Mouse (Mus musculus) heart, adult 2 months (tissue): Measurements from ENCODE around the gene Zswim1. TPM values are rescaled to one million over a fixed set of nuclear protein-coding genes. Genes with fewer than 3 reads are reported as not detected.

Source experiments
- DNase-seq, 2 experiments: peaks; one replicate each; pipeline ENCODE4 v3.0.0; 2021
- H3K27ac ChIP-seq: fragments of 200-600 bp; 2 replicates; pipeline ENCODE4 v1.8.1; 2022
- H3K27me3 ChIP-seq: fragments of 200-500 bp; 2 replicates; pipeline ENCODE4 v1.6.1; 2012; ENCODE audit warnings: mild to moderate bottlenecking, low read length, inconsistent platforms, mixed read lengths; ENCODE audit not compliant: control insufficient read depth, insufficient read depth
- H3K36me3 ChIP-seq: fragments of 200-500 bp; 2 replicates; pipeline ENCODE4 v1.6.1; 2012; ENCODE audit warnings: low read length, inconsistent platforms; ENCODE audit not compliant: control insufficient read depth, insufficient read depth
- H3K4me1 ChIP-seq: fragments of 200-500 bp; 2 replicates; pipeline ENCODE4 v1.6.1; 2011; ENCODE audit warnings: low read length; ENCODE audit not compliant: control insufficient read depth, insufficient read depth
- H3K4me3 ChIP-seq: fragments of 200-600 bp; 2 replicates; pipeline ENCODE4 v1.8.1; 2022
- H3K79me2 ChIP-seq: fragments of 200-500 bp; replicated peaks from 2 replicates; pipeline ENCODE4 v1.6.1; 2012; ENCODE audit warnings: mild to moderate bottlenecking, inconsistent platforms, low read length, moderate library complexity, mixed read lengths; ENCODE audit not compliant: control insufficient read depth, insufficient read depth
- H3K9ac ChIP-seq: fragments of 200-500 bp; 2 replicates; pipeline ENCODE4 v1.6.1; 2012; ENCODE audit warnings: low read depth, mild to moderate bottlenecking, control low read depth, inconsistent platforms, low read length, mixed read lengths
- CTCF ChIP-seq: fragments of 200-600 bp; IDR thresholded peaks from 2 replicates; pipeline ENCODE4 v1.8.1; 2022; ENCODE audit warnings: antibody characterized with exemption, mild to moderate bottlenecking, moderate library complexity
- EP300 ChIP-seq: fragments of 200-500 bp; IDR thresholded peaks from 2 replicates; pipeline ENCODE4 v1.6.1; 2011; ENCODE audit warnings: low read depth, low read length, control low read depth; ENCODE audit not compliant: insufficient read depth
- POLR2A ChIP-seq: fragments of 200-500 bp; IDR thresholded peaks from 2 replicates; pipeline ENCODE4 v1.6.1; 2011; ENCODE audit warnings: mild to moderate bottlenecking, low read depth, low read length, control low read depth; ENCODE audit not compliant: insufficient read depth
- WGBS: fragments of 180-500 bp; shearing (Covaris S2); methylation state at CpG from one replicate; pipeline ENCODE4 v1.1.7; 2018; 5-methylcytosine and 5-hydroxymethylcytosine counted together
- intact Hi-C: fragments of 180-260 bp; cut with DNase I; formaldehyde crosslinking; loops from one replicate; pipeline ENCODE4 v1.15.1; 2025
- polyA plus RNA-seq: library from polyadenylated mRNA; depleted of rRNA; stranded (reverse); fragments of >200 nt; gene quantifications from 2 replicates; pipeline ENCODE4 v1.2.3, GENCODE M21; 2012
- total RNA-seq, 2 experiments: library from RNA; stranded (reverse); gene quantifications; 2 replicates each; pipeline ENCODE4 v1.2.3; 2021

Gene Zswim1
- total and polyA plus RNA-seq, 3 experiments: 4.5 to 5.3 (median 5.1) TPM

- no peak overlapping the region for H3K27ac ChIP-seq
- no peak for DNase-seq
- intact Hi-C loops: no loop called here
- H3K4me3 ChIP-seq: no peak overlapping the region
- no peak overlapping the region for H3K9ac ChIP-seq
- H3K27me3 ChIP-seq: no peaks in the 10 kb centered on the region
- no peaks in the 10 kb centered on the region for H3K79me2 ChIP-seq
- WGBS: 89% methylated on average over 11 of the region's 11 CpGs
- H3K36me3 ChIP-seq: no peaks in the 10 kb centered on the region
- no peaks in the 10 kb centered on the region; the same call in 1 of the 2 replicates for H3K4me1 ChIP-seq
- no peak for TF ChIP-seq CTCF
- no peak for TF ChIP-seq EP300
- TF ChIP-seq POLR2A: no peak
Observed at GRCm38 (mm10) chr2:164778015-164778287, 44.5 kb upstream of the Zswim1 start.

GRCm38 (mm10) chr2:164778809-164779208 lies 43.7 kb upstream of the Zswim1 start:
- Histone ChIP-seq H3K4me3 (no peak overlapping the region), H3K27ac (no peak overlapping the region), H3K27me3 (no peaks in the 10 kb centered on the region), H3K79me2 (no peaks in the 10 kb centered on the region), H3K4me1 (no peaks in the 10 kb centered on the region; the same call in 1 of the 2 replicates), H3K36me3 (no peaks in the 10 kb centered on the region), H3K9ac (no peak overlapping the region)
- intact Hi-C loops: no loop called here
- no peak for TF ChIP-seq POLR2A
- TF ChIP-seq EP300: no peak
- no peak for TF ChIP-seq CTCF
- WGBS: 44% methylated on average over 7 of the region's 7 CpGs
- no peak for DNase-seq

- H3K27ac ChIP-seq: no peak within 1 kb of the TSS
- H3K36me3 ChIP-seq: no peaks in the 10 kb centered on the region
- H3K4me1 ChIP-seq: no peaks in the 10 kb centered on the region; the same call in 1 of the 2 replicates
- H3K79me2 ChIP-seq: no peaks in the 10 kb centered on the region
- DNase-seq: no peak
- WGBS: 71% methylated on average over 8 of the region's 8 CpGs
- no peak within 1 kb of the TSS for H3K4me3 ChIP-seq
- no peak for TF ChIP-seq CTCF
- H3K27me3 ChIP-seq: no peaks in the 10 kb centered on the region
- intact Hi-C loops: no loop called here
- no peak within 1 kb of the TSS for H3K9ac ChIP-seq
Observed at GRCm38 (mm10) chr2:164779481-164780086, 42.9 kb upstream of the Zswim1 start, which contains the start of gene Tnnc2. Tnnc2 (minus strand) TSS chr2:164779967.

GRCm38 (mm10) chr2:164781876-164782275 lies 40.6 kb upstream of the Zswim1 start:
- TF ChIP-seq POLR2A (no peak), CTCF (no peak), EP300 (no peak)
- peaks cover 7% of the 10 kb centered on the region for H3K4me1 ChIP-seq
- H3K27me3 ChIP-seq: no peaks in the 10 kb centered on the region
- no peak overlapping the region for H3K27ac ChIP-seq
- no peak overlapping the region for H3K9ac ChIP-seq
- no peaks in the 10 kb centered on the region for H3K79me2 ChIP-seq
- 66% methylated on average over 4 of the region's 4 CpGs for WGBS
- no peaks in the 10 kb centered on the region for H3K36me3 ChIP-seq
- DNase-seq: no peak
- intact Hi-C loops: no loop called here
- no peak overlapping the region for H3K4me3 ChIP-seq

GRCm38 (mm10) chr2:164783926-164784581 lies 38.4 kb upstream of the Zswim1 start:
- peak; percentile 53 for TF ChIP-seq CTCF
- no peak for TF ChIP-seq POLR2A
- TF ChIP-seq EP300: no peak
- Histone ChIP-seq H3K4me1 (peaks cover 12% of the 10 kb centered on the region), H3K27me3 (no peaks in the 10 kb centered on the region), H3K9ac (no peak overlapping the region), H3K36me3 (peaks cover 3% of the 10 kb centered on the region; the same call in 1 of the 2 replicates), H3K27ac (no peak overlapping the region), H3K4me3 (no peak overlapping the region), H3K79me2 (no peaks in the 10 kb centered on the region)
- intact Hi-C loops: no loop called here
- no peak for DNase-seq
- WGBS: 80% methylated on average over 7 of the region's 7 CpGs

- Histone ChIP-seq H3K36me3 (peaks cover 3% of the 10 kb centered on the region; the same call in 1 of the 2 replicates), H3K79me2 (no peaks in the 10 kb centered on the region), H3K27ac (peak overlapping the region; percentile 94), H3K9ac (peak overlapping the region; percentile 97), H3K4me1 (peaks cover 12% of the 10 kb centered on the region), H3K27me3 (no peaks in the 10 kb centered on the region), H3K4me3 (peak overlapping the region; percentile 88)
- 7% methylated on average over 7 of the region's 7 CpGs for WGBS
- peak in 1 of 2 experiments; percentile 28 for DNase-seq
- TF ChIP-seq POLR2A: no peak
- no peak for TF ChIP-seq EP300
- no peak for TF ChIP-seq CTCF
- intact Hi-C loops: loop anchor here (5.0 kb wide), 1 partner anchor 38 kb away; the partner anchor contains the start of genes Dnttip1 and Wfdc3
Observed at GRCm38 (mm10) chr2:164784869-164785420, 37.5 kb upstream of the Zswim1 start.
